Mouse (Mus musculus): Measurements from ENCODE around the gene Dennd4a. TPM values are rescaled to one million over a fixed set of nuclear protein-coding genes. Genes with fewer than 3 reads are reported as not detected.

The Dennd4a gene
- total and polyA plus RNA-seq, 2 experiments from 2014 or later = 7.1 to 15.2 TPM

DNA sequence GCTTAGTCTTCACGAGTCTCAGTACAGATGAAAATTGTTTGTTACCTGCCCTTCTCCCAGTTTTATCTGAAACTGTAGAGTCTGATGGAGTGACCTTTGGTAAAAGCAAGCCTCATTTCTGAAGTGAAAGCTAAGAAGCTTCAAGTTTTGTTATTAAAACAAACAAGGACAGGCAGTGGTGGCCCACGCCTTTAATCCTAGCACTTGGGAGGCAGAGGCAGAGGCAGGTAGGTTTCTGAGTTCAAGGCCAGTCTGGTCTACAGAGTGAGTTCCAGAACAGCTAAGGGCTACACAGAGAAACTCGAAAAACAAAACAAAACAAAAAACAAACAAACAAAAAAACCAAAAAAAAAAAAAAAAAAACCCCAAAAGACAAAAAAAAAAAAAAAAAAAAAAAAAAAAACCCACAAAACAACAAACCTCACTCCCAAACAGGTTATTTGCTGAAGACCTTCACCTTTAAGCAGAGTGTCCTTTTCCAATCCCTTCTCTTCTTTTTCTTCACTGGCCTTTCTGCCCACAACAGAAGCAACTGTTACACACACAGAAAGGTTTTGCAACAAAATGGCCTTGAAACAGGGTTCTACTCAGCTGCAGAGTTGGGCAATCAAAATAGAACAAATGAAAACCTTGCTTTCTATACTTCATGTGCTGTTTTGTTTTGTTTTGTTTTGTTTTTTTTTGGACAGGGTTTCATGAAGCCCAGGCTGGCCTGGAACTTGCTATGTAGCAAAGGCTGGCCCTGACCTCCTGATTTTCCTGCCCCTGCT, 15.1 kb upstream of the Dennd4a start:
- Histone ChIP-seq H3K9ac (replicated peaks; ENCODE audit: low read length, poor library complexity, severe bottlenecking) (no peak overlapping the region), H3K27me3 (ENCODE audit: insufficient read depth, low read length) (no peaks in the 10 kb centered on the region), H3K4me1 (ENCODE audit: insufficient read depth, low read length) (no peaks in the 10 kb centered on the region), H3K4me2 (ENCODE audit: low read depth, low read length, poor library complexity, severe bottlenecking) (no peak overlapping the region), H3K36me3 (ENCODE audit: insufficient read depth, low read length) (no peaks in the 10 kb centered on the region), H3K4me3 (ENCODE audit: low read depth, low read length) (no peak overlapping the region), H3K9me3 (ENCODE audit: low read length) (no peaks in the 10 kb centered on the region), H3K27ac (ENCODE audit: low read depth, low read length) (no peak overlapping the region)
- ATAC-seq (ENCODE audit: low FRiP score) (no peak), DNase-seq (ENCODE audit: low spot score) (no peak)
- TF ChIP-seq CTCF (IDR thresholded peaks at IDR 0.05) = no peak
- WGBS = 77% methylated on average over 3 of the region's 3 CpGs

- 88% methylated on average over 4 of the region's 4 CpGs for WGBS
- H3K27me3 ChIP-seq (ENCODE audit: insufficient read depth, low read length) = no peaks in the 10 kb centered on the region
- DNase-seq (ENCODE audit: low spot score) (no peak), ATAC-seq (ENCODE audit: low FRiP score) (no peak)
- H3K9ac ChIP-seq (replicated peaks; ENCODE audit: low read length, poor library complexity, severe bottlenecking) = no peak overlapping the region
- H3K9me3 ChIP-seq (ENCODE audit: low read length) = no peaks in the 10 kb centered on the region
- TF ChIP-seq CTCF (IDR thresholded peaks at IDR 0.05) = no peak
- no peaks in the 10 kb centered on the region for H3K36me3 ChIP-seq (ENCODE audit: insufficient read depth, low read length)
- no peak overlapping the region for H3K4me2 ChIP-seq (ENCODE audit: low read depth, low read length, poor library complexity, severe bottlenecking)
- H3K4me3 ChIP-seq (ENCODE audit: low read depth, low read length) = no peak overlapping the region
- no peak overlapping the region for H3K27ac ChIP-seq (ENCODE audit: low read depth, low read length)
- H3K4me1 ChIP-seq (ENCODE audit: insufficient read depth, low read length) = no peaks in the 10 kb centered on the region
These were observed 13.7 kb upstream of the Dennd4a start for GRCm38 (mm10) chr9:64797392-64797791.

DNA sequence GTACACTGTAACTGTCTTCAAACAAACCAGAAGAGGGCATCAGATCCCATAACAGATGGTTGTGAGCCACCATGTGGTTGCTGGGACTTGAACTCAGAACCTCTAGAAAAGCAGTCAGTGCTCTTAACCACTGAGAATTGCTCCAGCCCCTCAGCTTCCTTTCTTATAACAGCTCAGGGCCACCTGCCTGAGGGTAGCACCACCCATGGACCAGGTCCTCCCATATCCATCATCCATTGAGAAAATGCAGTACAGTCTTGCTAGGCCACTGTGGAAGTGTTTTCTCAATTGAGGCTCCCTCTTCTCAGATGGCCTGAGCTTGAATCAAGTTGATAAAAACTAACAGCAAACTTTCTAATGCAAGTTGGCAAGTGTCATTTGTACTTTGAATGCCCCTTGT, 13.0 kb upstream of the Dennd4a start:
- no peak overlapping the region for H3K4me2 ChIP-seq (ENCODE audit: low read depth, low read length, poor library complexity, severe bottlenecking)
- DNase-seq (ENCODE audit: low spot score) (no peak), ATAC-seq (ENCODE audit: low FRiP score) (no peak)
- TF ChIP-seq CTCF (IDR thresholded peaks at IDR 0.05) = no peak
- no peak overlapping the region for H3K4me3 ChIP-seq (ENCODE audit: low read depth, low read length)
- H3K27me3 ChIP-seq (ENCODE audit: insufficient read depth, low read length) = no peaks in the 10 kb centered on the region
- no peak overlapping the region for H3K27ac ChIP-seq (ENCODE audit: low read depth, low read length)
- H3K4me1 ChIP-seq (ENCODE audit: insufficient read depth, low read length) = no peaks in the 10 kb centered on the region
- H3K9ac ChIP-seq (replicated peaks; ENCODE audit: low read length, poor library complexity, severe bottlenecking) = no peak overlapping the region
- H3K9me3 ChIP-seq (ENCODE audit: low read length) = no peaks in the 10 kb centered on the region
- no peaks in the 10 kb centered on the region for H3K36me3 ChIP-seq (ENCODE audit: insufficient read depth, low read length)

GRCm38 (mm10) chr9:64798859-64799258, 12.3 kb upstream of the Dennd4a start:
- no peak for TF ChIP-seq CTCF (IDR thresholded peaks at IDR 0.05)
- no peak overlapping the region for H3K9ac ChIP-seq (replicated peaks; ENCODE audit: low read length, poor library complexity, severe bottlenecking)
- H3K4me3 ChIP-seq (ENCODE audit: low read depth, low read length) = no peak overlapping the region
- no peaks in the 10 kb centered on the region for H3K36me3 ChIP-seq (ENCODE audit: insufficient read depth, low read length)
- no peak for DNase-seq (ENCODE audit: low spot score)
- no peak for ATAC-seq (ENCODE audit: low FRiP score)
- no peaks in the 10 kb centered on the region for H3K27me3 ChIP-seq (ENCODE audit: insufficient read depth, low read length)
- H3K27ac ChIP-seq (ENCODE audit: low read depth, low read length) = no peak overlapping the region
- no peaks in the 10 kb centered on the region for H3K4me1 ChIP-seq (ENCODE audit: insufficient read depth, low read length)
- H3K9me3 ChIP-seq (ENCODE audit: low read length) = no peaks in the 10 kb centered on the region
- 83% methylated on average over 1 of the region's 2 CpGs for WGBS
- no peak overlapping the region for H3K4me2 ChIP-seq (ENCODE audit: low read depth, low read length, poor library complexity, severe bottlenecking)

DNA sequence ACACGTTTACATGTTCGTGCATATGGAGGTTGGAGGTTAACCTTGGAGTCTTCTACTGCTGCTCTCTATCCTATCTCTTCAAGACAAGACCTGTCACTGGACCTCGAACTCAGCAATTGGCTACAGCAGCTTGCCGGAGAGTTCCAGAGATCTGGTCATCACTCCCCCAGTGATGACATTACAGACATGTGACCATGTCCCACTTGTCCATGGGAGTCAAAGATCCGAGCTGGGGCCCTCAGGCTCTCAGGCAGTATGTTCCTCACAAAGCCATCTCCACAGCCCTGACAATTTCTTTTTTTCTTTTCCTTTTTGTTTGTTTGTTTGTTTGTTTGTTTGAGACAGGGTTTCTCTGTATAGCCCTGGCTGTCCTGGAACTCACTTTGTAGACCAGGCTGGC, 11.6 kb upstream of the Dennd4a start:
- 93% methylated on average over 5 of the region's 5 CpGs for WGBS
- no peak for DNase-seq (ENCODE audit: low spot score)
- no peak overlapping the region for H3K4me2 ChIP-seq (ENCODE audit: low read depth, low read length, poor library complexity, severe bottlenecking)
- H3K4me3 ChIP-seq (ENCODE audit: low read depth, low read length) = no peak overlapping the region
- H3K27me3 ChIP-seq (ENCODE audit: insufficient read depth, low read length) = no peaks in the 10 kb centered on the region
- TF ChIP-seq CTCF (IDR thresholded peaks at IDR 0.05) = no peak
- no peaks in the 10 kb centered on the region for H3K4me1 ChIP-seq (ENCODE audit: insufficient read depth, low read length)
- no peak for ATAC-seq (ENCODE audit: low FRiP score)
- no peaks in the 10 kb centered on the region for H3K9me3 ChIP-seq (ENCODE audit: low read length)
- no peaks in the 10 kb centered on the region for H3K36me3 ChIP-seq (ENCODE audit: insufficient read depth, low read length)
- H3K27ac ChIP-seq (ENCODE audit: low read depth, low read length) = no peak overlapping the region
- H3K9ac ChIP-seq (replicated peaks; ENCODE audit: low read length, poor library complexity, severe bottlenecking) = no peak overlapping the region

DNA sequence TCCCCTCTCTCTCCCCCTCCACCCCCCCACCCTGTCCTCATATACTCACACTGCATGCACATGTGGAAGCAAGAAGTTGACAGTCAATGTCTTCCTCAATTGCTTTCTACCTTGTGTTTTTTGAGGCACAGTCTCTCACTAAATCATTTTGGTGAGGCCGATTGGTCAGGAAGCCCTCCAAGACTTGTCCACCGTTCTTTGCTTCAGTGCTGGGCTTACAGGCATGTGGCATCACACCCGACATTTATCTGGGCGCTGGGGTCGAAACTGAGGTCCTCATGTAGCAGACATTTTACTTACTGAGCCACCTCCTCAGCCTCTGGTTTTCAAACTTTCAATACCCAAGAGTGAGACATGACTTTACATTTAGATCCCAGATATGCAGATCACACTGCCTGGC, 8.6 kb upstream of the Dennd4a start:
- ATAC-seq (ENCODE audit: low FRiP score) (no peak), DNase-seq (ENCODE audit: low spot score) (no peak)
- H3K36me3 ChIP-seq (ENCODE audit: insufficient read depth, low read length) = no peaks in the 10 kb centered on the region
- no peak overlapping the region for H3K9ac ChIP-seq (replicated peaks; ENCODE audit: low read length, poor library complexity, severe bottlenecking)
- H3K9me3 ChIP-seq (ENCODE audit: low read length) = no peaks in the 10 kb centered on the region
- WGBS = 88% methylated on average over 5 of the region's 5 CpGs
- no peak for TF ChIP-seq CTCF (IDR thresholded peaks at IDR 0.05)
- H3K27ac ChIP-seq (ENCODE audit: low read depth, low read length) = no peak overlapping the region
- H3K4me1 ChIP-seq (ENCODE audit: insufficient read depth, low read length) = no peaks in the 10 kb centered on the region
- H3K4me3 ChIP-seq (ENCODE audit: low read depth, low read length) = no peak overlapping the region
- H3K27me3 ChIP-seq (ENCODE audit: insufficient read depth, low read length) = no peaks in the 10 kb centered on the region
- H3K4me2 ChIP-seq (ENCODE audit: low read depth, low read length, poor library complexity, severe bottlenecking) = no peak overlapping the region

Measured in midbrain, postnatal 0 days (tissue).